Mouse (Mus musculus): Measurements from ENCODE around the gene Aven.

The Aven gene

DNA sequence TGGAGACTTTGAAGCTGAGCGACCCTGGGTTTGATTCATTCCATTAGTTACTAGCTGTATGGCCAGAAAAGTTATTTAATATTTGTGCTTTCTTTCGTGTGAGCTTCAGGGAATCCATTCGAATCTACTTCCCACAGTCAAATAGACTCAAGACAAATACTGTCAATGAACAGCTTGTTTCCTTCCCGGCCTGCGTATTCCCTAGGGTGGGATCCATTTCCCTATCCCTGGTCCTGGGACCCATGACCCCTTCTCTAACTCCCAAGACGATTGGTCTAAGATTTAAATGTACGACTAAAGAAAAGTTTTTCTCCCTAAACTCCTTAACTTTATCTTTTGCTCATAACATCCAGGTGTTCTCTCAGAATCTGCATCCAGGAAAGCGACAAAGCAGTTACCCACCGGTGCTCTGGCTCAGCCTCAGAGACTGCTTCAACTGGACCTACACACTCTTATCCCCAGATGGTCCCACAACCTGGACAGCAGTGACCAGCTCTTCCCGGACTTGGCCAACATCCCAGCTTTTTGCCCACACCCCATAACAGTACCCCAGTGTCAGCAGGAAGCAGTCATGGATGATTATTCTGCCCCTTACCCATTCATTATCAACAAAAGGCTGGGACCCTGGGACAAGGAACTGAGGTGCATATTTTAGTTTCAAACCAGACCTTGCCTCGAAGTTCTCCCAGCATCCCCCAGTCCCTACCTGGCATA is 2.1 kb upstream of the Aven start:
- no peak for DNase-seq

DNA sequence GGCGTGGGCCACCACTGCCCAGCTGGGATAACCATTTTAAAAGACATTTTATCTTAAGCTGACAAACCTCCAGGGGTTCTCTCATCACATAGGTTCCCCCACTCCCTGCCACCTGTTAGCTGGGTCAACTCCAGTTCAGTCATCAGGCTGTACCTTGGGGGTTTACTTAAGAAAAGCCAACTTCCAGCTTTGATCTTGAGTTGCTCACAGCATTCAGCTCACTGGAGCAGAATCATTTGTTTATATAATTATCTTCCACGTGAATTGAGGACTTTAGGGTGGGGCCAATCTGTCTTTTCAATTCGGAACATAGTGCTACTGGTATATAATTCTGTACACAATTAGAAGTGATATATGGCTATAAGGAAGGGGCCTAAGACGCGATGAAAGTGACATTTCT is 1.1 kb upstream of the Aven start:
- DNase-seq = no peak

DNA sequence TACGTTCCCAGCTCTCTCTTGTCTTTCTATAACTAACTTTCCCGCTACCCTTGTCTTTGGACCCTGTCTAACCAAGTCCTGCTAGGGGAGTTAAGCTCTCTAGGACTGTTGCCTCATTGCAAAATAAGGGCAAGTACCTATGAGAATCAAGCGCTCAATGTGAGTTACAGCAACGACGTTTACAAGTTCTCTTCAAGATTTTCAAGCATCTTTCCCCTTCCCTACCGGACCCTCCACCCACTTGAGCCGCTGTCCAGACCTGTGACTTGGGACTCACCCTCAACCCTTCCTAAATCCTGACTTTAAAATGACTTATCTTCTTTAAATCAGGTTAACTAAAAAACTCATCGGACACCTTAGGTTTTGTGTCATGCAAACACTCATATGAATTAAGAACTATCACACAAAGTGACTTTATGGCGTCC is 321 bp upstream of the Aven start:
- no peak for DNase-seq

DNA sequence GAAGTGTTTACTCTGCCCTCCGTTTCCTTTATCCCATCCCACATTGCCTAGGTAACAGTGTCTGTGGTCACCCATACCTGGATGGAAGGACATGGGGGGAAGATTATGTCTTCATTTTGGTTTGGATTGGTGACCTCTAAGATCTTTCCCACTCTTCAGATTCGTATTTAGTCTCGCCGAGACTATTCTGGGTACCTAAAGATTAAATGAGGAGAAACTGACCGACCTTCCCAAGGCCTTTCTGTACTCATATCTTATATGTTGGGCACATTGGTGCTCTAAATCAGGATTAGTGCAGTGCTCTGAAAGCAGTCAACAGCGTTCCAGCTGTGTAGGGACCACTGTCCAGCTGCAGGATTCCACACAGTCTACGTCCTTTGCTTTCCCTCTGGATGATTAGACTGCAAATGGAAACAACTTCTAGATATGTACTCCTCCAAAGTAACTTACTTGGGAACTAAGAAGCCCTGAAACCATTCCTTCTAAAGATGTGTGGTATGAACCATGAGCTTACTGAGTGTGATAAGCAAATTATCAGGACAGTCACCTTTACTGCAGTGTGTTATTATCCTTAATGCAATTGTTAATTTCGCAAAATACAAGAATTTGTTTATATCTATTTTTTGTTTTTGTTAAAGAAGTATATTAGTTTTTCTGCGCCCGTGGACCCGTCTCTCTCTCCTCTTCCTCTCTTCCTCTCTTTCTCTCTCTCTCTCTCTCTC is 936 bp downstream of the Aven start:
- no peak for DNase-seq

DNA sequence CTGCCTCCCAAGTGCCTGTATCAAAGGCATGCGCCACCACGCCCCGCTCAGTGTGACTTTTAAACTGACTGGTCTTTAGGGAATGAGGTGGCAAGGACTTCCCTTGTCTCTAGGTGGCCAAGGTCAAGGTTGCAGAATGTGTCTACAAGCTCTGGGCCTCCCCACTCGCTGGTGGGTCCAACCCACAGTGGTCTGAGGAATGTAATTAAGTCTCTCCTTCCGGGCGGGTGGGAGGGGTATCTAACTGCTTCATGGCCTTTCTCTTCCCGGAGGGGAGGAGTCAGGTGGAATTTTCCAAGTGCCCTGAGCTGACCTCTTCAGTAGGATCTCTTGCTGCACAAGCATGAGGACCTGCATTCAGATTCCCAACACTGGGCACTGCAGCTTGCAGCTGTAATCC is 5.1 kb downstream of the Aven start:
- DNase-seq = no peak

DNA sequence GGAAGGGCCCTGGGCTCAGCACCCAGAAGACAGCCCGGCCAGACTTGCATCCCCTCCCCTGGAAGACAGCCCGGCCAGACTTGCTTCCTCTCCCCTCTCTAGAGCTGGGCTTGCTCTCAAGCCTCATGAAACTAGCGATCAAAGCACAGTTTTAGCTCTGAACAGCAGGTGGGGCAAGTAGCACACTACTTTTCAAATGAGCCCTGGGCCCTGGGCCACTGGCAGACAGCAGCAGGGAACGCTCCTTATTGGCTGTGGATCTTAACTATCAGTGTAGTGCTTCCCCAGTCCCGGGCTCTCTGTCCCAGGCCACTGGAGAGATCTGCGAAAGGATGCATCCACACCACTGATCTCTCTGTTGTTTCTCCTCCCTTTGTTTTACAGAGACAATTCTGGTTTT is 8.4 kb downstream of the Aven start:
- peak; percentile 73 for DNase-seq

DNA sequence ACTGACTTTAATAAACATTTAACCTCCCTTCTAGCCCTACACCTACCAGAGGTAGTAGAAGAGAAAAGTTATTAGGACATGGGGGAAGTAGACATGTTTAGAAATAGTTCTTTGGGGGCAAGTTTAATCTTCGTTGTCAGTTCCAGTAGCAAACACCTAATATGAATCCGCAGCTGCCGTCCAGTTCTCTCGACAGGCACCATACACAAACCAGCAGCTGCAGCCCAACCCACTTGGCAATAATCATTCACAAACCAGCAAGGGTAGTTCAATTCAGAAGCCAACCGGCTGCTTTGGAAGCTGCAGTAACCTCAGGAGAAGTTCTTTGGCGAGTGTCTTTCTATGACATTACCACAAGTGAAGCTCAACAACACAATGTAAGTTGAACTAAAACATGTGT is 11.2 kb downstream of the Aven start:
- no peak for DNase-seq

DNA sequence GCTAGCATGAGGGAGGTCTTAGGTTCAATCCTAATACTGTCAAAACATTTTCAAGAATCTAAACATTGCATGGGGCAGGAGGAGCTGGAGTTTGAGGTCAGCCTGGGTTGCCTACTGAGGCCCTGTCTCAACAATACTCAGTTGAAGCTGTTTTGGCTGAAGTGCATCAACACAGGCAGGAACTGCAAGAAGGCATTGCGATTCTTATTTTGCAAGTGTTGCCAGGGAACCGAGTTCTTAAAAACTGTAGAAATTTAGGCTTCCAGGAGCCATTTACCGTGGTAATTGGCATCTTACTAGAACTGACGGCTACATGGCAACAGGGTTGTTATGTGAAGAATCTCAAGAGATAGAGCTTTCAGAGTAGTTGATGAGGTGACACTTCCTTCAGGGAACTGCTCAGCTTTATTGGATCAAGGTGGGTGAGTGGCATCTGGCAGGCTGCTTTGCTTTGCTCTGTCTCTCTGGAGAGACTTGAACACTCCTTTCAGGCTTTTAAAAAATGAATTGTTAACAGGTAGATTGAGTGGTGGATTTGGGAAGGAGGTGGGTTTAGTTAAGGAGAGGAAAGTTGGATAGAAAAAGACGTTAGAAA is 14.2 kb downstream of the Aven start:
- no peak for DNase-seq

DNA sequence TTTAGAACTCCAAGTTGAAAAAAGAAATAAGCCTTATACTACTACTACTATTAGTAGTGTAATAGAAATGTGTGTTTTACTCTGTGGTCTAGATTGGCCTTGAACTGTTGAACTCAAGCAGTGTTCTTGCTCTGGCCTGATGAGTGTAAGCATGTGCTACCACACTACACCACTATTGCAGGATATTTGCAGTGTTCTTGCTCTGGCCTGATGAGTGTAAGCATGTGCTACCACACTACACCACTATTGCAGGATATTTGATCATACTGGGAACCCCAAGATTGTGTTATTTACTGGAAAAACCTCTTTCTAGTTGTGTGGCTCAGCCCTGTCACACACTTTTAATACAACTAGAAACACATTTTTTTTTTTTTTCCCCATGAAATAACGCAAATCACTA is 14.7 kb downstream of the Aven start:
- no peak for DNase-seq

DNA sequence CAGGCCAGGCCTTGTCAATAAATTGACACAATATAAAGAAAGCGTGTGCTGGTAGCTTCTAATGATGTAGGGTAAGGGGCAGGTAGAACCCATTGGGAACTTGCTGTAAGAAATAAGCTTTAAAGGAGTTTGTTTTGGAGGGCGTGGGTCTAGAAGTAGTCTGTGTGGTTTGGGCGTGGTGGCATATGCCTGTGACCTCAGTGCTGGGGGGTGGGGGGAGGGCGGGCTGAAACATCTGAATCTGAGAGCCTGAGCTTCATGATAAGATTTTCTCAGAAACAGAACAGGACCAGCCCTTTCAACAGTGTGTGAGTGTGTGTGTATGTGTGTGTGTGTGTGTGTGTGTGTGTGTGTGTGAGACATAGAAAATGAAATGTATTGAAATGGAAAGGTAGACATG is 17.4 kb downstream of the Aven start:
- DNase-seq = no peak

DNA sequence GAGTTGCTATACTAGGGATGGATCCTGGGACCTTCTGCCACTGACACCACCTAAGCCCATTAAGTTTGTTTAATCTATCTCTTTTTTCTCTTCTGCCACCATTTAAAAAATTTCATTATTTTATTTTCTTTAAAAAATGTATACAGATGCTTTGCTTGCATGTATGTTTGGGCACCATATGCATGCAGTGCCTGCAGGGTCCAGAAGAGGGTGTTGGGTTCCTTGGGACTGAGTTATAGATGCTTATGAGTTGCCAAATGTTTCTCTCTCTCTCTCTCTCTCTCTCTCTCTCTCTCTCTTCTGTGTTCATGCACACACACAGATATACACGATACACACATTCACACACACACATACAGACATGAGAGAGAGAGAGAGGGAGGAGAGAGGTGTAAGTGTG is 20.3 kb downstream of the Aven start:
- no peak for DNase-seq

DNA sequence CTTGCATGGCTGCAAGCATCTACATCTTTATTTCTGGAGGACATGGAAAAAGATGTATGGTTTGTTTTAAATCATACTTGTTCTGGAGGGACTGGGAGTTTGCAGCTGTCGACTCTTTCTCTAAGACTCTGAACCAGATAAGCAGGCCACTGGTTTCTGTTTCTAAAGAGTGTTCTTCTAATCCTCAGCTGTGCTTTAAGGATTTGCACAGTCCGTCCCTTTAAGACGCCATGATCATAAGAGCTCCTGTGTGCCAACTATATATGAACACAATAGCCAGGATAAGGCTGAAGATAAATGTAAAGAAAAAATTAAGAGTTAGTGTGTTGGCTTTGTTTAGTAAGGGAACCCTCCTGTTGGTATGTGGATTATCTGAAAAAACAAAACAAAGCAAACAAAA is 24.0 kb downstream of the Aven start:
- no peak for DNase-seq

DNA sequence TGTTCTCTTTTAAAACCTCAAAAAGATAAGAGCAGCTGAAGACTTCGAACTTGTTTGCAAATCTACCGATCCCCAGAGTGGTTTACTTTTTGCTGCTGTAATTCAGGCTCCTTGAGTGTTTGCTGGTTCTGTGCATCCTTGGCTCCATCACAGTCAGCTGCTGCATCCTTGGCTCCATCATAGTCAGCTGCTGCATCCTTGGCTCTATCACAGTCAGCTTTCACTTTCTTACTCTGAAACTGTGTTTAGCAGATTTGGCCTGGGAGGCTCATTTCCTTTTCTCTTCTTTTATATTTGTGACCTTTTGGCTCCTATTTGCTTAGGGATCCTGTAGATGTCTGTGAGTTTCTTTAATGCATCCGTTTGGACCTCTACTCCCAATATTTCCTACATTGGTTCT is 24.5 kb downstream of the Aven start:
- no peak for DNase-seq

DNA sequence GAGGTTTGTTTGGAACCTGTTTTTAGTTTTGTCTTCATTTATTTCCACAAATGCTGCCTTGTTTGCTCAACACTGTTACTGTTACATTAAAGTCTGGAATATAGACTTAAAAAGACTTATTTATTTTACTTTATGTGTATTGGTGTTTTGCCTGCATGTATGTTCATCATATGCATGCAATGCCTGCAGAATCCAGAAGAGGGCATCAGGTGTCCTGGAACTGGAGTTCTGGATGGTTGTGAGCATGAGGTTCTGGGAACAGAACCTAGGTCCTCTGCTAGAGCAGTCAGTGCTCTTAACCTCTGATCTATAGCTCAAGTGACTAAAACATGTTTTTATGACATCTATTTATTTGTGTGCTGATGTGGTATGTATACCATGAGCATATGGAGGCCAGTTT is 25.8 kb downstream of the Aven start:
- DNase-seq = no peak

DNA sequence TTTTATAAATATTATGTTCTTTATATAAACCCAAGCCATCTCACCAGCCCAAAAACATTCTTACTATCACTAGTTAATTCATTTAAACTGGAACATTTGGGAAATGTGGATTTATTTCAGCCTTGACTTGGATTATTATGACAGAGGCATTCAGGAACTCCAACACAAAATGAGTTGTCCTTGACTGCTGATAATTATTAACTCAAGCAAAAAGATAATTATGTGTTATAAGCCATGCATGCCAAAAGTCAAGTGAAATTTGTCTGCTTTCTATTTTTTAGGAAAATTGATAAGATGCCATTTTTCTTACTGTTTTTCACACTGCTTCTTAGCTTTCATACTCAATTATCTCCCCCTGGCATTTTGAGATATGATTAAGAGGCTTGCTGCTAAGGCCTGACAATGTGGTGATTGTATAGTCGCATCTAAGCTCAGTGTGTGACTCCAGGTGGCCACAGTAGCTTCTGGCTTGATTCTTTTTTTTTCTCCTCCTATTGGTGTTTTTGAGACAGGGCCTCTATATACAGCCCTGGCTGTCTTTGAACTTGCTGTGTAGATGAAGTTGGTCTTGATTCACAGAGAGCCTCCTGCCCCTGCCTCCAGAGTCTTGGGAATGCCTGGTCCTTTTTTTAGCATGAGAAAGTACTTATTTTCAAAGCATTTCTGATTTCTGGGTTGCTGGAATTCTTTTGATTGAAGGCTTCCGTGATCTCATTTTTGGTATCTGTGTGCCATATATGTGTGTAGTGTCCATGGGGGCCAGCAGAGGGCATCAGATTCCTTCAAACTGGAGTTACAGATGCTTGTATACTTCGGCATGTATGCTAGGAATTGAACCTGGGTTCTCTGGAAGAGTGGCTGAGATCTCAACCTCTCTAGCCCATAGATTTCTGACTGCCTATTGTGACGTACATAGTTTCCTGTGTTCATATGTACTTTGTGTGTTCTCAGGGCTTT is 28.0 kb downstream of the Aven start:
- no peak for DNase-seq

DNA sequence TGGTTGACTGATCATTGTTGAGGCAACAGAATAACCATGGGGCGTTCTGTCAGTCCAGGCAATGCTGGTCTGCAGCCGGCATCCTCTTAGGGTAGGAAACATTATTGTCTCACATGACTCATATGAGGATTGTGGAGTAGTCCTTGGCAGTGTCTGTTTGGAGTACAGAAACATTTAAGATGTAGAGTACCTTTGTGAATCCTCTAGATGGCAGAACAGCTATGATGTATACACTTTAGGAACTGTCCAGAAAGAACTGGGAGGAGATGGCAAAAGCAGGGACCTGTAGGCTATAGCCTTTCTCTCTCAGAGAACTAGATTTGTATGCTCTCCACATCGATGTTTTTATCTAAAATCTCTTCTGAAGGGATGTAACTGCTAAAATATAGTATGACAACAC is 34.2 kb downstream of the Aven start:
- no peak for DNase-seq

DNA sequence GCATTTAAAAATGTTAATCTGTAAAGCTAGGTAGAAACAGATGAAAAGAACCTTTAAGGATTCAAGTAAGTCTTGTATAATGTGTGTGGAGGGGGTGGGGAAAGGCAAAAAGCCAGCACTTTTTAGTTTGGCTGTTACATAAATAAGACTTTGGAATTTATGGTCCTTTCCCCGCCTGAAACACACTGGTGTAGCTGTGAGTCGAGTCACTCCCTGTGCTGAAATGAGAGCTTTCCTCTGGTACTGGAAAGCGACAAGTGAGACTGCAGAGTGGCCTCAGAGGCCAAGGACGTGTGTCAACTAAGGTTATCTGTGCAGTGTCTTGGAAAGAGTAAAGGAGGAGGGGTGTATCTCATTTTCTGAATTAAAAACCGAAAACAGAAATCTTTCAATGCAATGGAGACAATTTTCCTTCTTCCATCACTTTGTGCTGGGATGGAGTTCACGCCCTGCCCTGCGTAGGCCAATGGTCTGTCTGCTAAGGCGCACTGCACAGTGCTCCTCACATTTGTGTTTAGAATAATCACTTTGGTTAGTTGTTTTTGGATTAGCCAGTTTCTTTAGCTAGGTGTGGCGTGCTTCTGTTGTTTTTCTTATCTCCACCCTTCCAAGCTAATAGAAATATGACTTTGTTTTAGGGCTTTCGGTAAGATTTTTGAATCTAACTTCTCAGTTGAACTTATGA is 40.2 kb downstream of the Aven start:
- no peak for DNase-seq

DNA sequence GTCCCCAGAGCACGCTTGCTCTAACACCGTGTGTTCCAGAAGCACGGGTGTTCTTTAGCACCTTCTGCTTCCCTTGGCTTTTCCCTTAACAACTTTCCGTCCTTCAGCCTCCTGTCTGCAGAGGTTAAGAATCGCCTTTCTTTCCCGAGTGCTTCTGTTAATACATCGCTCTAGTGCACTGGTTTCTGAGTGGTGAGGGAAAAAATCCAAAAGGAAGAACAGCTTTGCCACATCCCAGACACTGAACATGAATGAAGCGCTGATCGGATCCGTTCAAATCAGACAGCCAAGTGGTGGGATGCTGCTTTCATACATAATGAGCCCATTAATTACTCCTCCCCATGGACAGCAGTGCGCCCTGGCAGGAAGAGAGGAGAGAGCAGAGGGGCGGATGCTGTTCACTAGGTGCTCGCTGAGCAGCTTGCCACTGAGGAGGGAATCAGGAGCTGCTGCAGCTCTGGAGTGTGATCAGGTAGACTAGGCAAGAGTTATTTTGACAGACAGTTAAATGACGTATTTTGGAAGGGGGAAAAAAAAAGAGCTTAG is 42.0 kb downstream of the Aven start:
- no peak for DNase-seq

DNA sequence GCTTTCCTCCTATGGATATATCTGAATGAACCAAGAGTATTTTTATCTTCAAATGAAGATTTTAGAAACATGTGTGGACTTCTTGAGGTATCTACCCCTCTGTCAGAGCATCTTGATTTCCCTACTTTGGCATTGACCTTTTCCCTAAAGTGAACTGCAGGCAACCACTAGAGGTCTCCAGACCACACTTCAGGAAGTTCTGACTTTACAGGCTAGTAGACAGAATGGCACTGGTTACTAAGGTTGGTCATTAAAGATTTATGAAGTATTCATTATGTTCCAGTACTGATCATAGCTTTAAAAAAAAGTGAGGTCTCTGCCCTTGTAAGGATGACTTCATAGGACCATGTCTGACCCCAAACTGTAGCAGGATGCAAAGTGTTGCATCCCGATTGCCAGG is 46.0 kb downstream of the Aven start:
- DNase-seq = no peak

DNA sequence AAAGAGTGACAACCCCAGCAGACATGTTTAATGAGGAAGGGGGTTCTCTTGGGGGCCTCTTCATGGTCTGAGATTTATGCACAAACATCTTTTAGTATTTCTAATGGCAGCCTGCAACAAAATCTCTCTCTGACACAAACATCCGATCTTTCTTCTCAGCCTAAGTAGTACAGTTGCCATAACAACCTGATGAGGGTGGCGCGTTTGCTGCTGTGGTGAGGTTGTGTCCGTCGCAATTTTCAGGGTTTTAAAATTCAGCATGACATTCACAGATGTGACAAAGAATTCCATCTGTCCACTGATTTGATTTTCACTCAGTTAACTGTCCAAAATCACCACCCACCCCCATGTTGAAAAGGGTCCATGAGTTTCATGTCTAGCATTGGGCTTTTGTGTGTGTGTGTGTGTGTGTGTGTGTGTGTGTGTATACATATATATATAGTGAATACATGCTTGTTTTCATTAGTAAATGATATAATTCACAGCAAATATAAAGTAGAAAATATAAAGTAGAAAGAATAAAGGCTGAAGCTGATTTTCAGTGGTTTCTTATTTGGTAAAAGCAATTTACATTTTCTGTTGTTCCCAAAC is 49.0 kb downstream of the Aven start:
- no peak for DNase-seq

DNA sequence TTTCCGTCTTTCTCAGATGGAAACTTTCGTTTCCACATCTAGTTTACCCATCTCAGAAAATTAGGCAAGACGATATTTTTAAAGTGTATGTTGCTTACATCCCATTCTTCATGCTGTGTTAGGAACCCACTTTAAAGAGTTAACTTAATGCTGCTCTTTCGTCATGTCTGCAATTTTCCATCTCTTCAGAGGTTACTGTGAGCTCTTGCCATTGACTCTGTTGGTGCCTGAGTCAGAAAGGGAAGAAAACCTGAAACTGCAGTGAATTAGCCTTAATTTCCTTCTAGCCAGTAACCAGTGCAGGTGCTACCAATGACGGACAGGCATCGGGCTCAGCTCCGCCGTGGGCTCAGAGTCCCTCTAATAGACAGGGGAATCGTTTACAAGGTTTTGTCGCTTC is 63.8 kb downstream of the Aven start:
- no peak for DNase-seq

DNA sequence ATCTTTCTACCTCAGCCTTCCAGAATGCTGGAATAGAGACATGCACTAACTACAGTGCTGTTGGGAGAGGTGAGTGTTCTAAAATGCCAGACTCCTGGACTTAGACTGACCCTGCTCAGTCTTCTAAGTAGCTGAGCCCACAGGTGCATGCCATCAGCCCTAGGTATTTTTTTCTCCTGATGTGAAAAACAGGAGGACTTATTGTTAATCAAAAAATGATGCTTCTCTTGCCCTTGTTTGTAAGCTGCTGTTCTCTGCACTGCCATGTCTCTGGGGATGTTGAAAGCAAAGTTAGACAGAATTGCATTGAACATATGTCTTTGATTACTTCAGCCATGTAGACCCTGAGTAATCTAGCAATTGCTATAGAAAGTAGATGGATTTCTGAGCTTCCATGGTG is 64.7 kb downstream of the Aven start:
- no peak for DNase-seq
